Mouse (Mus musculus) erythroblast, embryonic 14.5 days (primary cell): ENCODE data around the gene Mamdc4.

Experiments
- GATA1 ChIP-seq: IDR thresholded peaks from 2 replicates; pipeline ENCODE4 v1.6.1; 2012; ENCODE audit warnings: low read length, inconsistent platforms, mixed read lengths
- TAL1 ChIP-seq: IDR thresholded peaks from 3 replicates; pipeline ENCODE4 v1.6.1; 2012; ENCODE audit warnings: low read length, inconsistent platforms, mixed read lengths

DNA sequence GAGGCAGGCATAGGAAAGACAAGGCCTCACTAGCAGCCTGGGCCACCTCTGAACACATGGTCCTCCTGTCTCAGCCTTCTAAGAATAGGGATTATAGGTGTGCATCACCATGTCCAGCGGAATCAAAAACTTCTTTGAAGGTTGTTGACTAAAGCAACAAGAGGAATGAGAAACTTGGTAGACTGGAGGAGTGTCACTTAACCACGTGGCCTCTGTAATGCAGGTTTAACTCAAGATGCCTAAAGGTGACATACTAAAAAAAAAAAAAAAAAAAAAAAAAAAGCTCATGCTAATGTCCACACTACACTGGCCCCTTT lies 39.8 kb downstream of the Mamdc4 start:
- TF ChIP-seq GATA1 (no peak), TAL1 (no peak)
